Mouse (Mus musculus) activated CD4-positive, CD25-positive, alpha-beta regulatory T cell, adult 9 weeks (primary cell): Measurements from ENCODE around the gene Kbtbd8. TPM values are rescaled to one million over a fixed set of nuclear protein-coding genes. Genes with fewer than 3 reads are reported as not detected.

Experiments
- polyA plus RNA-seq: library from polyadenylated mRNA; unstranded; fragments of 100-300 nt; shearing (Covaris generic); gene quantifications from one replicate; pipeline ENCODE4 v1.2.1, GENCODE M21; 2017

The Kbtbd8 gene
- 5.9 TPM for polyA plus RNA-seq

DNA sequence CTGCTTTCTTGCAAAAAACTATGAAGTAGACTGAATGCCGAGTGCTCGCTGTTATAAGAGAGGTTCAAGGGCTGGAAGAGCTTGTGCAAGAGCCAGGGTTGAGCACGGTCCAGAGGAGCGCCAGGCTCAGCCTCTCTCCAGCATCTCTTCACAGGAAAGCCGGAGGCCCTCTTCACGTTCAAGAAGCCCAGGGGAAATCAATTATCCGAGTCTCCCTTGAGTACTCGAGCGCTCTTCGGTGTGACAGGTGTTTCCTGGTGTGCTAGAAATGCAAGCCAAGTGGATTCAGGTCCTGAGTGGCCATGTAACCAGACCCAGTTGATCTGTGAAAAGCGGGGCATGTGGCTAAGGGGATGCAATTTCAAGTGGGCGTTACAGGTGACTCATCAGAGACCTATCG, at the start of gene Kbtbd8:
Gene Kbtbd8, plus strand, starts transcription at position 295 of the 400 bp plus-strand sequence.

Other genes starting within 250 kb of the Kbtbd8 start
- gene Gm10234, start 204.9 kb downstream of the Kbtbd8 start, polyA plus RNA-seq = not detected